Mouse (Mus musculus): ENCODE data around the gene Hps4.

DNA sequence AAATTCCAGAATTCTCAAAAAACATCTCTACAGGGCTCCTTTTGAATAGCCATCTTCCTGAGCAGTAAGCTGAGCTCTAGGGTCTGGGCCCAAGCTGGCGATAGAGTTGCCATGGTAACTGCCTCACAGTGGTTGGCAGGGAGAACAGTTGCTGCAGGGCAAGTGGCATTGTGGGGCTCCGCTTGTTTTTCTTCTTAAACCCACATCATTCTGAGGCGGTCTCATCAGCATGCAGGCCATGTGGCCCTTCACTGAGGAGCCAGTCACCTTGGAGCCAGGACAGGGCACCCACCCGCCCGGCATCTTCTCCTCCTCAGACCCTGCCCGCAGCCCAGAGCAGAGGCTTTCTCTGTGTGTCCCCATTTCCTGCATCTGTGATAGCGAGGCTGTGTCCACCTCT lies 29.1 kb downstream of the Hps4 start:
- TF ChIP-seq POLR2A (IDR thresholded peaks at IDR 0.05; ENCODE audit: extremely low read depth, insufficient read depth, low read length) (no peak), CTCF (IDR thresholded peaks at IDR 0.05; ENCODE audit: extremely low read depth, insufficient read depth, low read length) (no peak)
